In genomic region chr7:64229911-64230310, GRCm38 (mm10) we compare ENCODE assay signal across 26 mouse cellular contexts. TPM values are rescaled to one million over a fixed set of nuclear protein-coding genes. Genes with fewer than 3 reads are reported as not detected.
DNase-seq lines count a peak whose midpoint lies in the region; ATAC-seq lines count a peak whose summit lies in the region.
"Had no signal": no experiment of that assay in that cellular context is flagged by ENCODE, and none has a peak within 500 bp of the region (broad histone marks: within the 10 kb centered on the region; RNA-seq: fewer than 3 reads in every experiment).

No protein-coding gene starts in this region.

- ATAC-seq in embryonic facial prominence, embryonic 14.5 days (ENCODE audit: low read depth) = no peak
- ATAC-seq: activated CD4-positive, CD25-positive, alpha-beta regulatory T cell, adult 4 months; CD4-positive, CD25-positive, alpha-beta regulatory T cell, adult 4 months; forebrain, embryonic 13.5 days; forebrain, embryonic 15.5 days; forebrain, postnatal 0 days; Patski had no signal

- H3K4me1 ChIP-seq in embryonic facial prominence, embryonic 14.5 days (ENCODE audit: control insufficient read depth, insufficient read depth, low read length) = no peaks in the 10 kb centered on the region
- no peaks in the 10 kb centered on the region for H3K4me1 ChIP-seq in embryonic facial prominence, embryonic 10.5 days
- H3K4me1 ChIP-seq: embryonic facial prominence, embryonic 12.5 days; forebrain, embryonic 13.5 days; forebrain, embryonic 15.5 days had no signal

- no peak overlapping the region for H3K27ac ChIP-seq in embryonic facial prominence, embryonic 14.5 days (replicated peaks; ENCODE audit: low read depth, low read length)
- no peak overlapping the region for H3K27ac ChIP-seq in embryonic facial prominence, embryonic 10.5 days (replicated peaks)
- H3K27ac ChIP-seq: embryonic facial prominence, embryonic 12.5 days; embryonic facial prominence, embryonic 15.5 days; forebrain, embryonic 13.5 days; forebrain, embryonic 15.5 days had no signal

- WGBS in embryonic facial prominence, embryonic 14.5 days = 80% methylated on average over 8 of the region's 8 CpGs
- WGBS in embryonic facial prominence, embryonic 10.5 days = 91% methylated on average over 8 of the region's 8 CpGs

- DNase-seq in embryonic facial prominence, embryonic 14.5 days (ENCODE audit: low spot score) = peak; percentile 22
- DNase-seq in embryonic facial prominence, embryonic 10.5 days (ENCODE audit: low spot score) = no peak
- peak; percentile 17 for DNase-seq in urinary bladder, postnatal 14 days (ENCODE audit: low spot score)
- no peak for DNase-seq in urinary bladder, postnatal 4 days (ENCODE audit: low spot score in 2 of 2)
- DNase-seq in frontal cortex, adult 2 months (ENCODE audit: extremely low spot score in 1 of 2, low spot score in 1 of 2) = no peak
- DNase-seq: adrenal gland, adult 8-10 months; adrenal gland, postnatal 14 days; adrenal gland, postnatal 36 days; B cell, adult 2 months; cerebellum, adult 11-12 months; cerebellum, adult 2 months; cerebellum, adult 9-10 months; cerebellum, postnatal 10 days; cerebellum, postnatal 36 days; embryo, embryonic 11 days; forebrain, postnatal 0 days had no signal

- no peak overlapping the region for H3K4me2 ChIP-seq in embryonic facial prominence, embryonic 14.5 days (ENCODE audit: low read depth, low read length)
- H3K4me2 ChIP-seq: embryonic facial prominence, embryonic 12.5 days; embryonic facial prominence, embryonic 15.5 days; forebrain, embryonic 13.5 days; forebrain, embryonic 15.5 days had no signal

- no peaks in the 10 kb centered on the region for H3K9me3 ChIP-seq in embryonic facial prominence, embryonic 14.5 days (ENCODE audit: control insufficient read depth, low read length)
- 0 out of 2 replicates have a peak, but pooled peaks cover 3% of the 10 kb centered on the region for H3K9me3 ChIP-seq in embryonic facial prominence, embryonic 10.5 days
- H3K9me3 ChIP-seq: embryonic facial prominence, embryonic 12.5 days; embryonic facial prominence, embryonic 15.5 days; forebrain, embryonic 13.5 days; forebrain, embryonic 15.5 days; G1E had no signal

- H3K36me3 ChIP-seq in embryonic facial prominence, embryonic 14.5 days (ENCODE audit: control insufficient read depth, insufficient read depth, low read length) = no peaks in the 10 kb centered on the region
- H3K36me3 ChIP-seq in embryonic facial prominence, embryonic 10.5 days (replicated peaks) = no peaks in the 10 kb centered on the region
- H3K36me3 ChIP-seq: embryonic facial prominence, embryonic 12.5 days; embryonic facial prominence, embryonic 15.5 days; forebrain, embryonic 15.5 days; G1E had no signal

- no peak overlapping the region for H3K4me3 ChIP-seq in embryonic facial prominence, embryonic 14.5 days (ENCODE audit: low read depth, low read length)
- H3K4me3 ChIP-seq in embryonic facial prominence, embryonic 10.5 days = no peak overlapping the region
- H3K4me3 ChIP-seq: embryonic facial prominence, embryonic 12.5 days; embryonic facial prominence, embryonic 15.5 days; erythroblast, embryonic 14.5 days; forebrain, embryonic 13.5 days; forebrain, embryonic 15.5 days had no signal

- no peaks in the 10 kb centered on the region for H3K27me3 ChIP-seq in embryonic facial prominence, embryonic 14.5 days (replicated peaks; ENCODE audit: control insufficient read depth, insufficient read depth, low read length)
- no peaks in the 10 kb centered on the region for H3K27me3 ChIP-seq in embryonic facial prominence, embryonic 10.5 days (replicated peaks; ENCODE audit: low read depth, poor library complexity, severe bottlenecking)
- H3K27me3 ChIP-seq: CH12.LX; embryonic facial prominence, embryonic 12.5 days; embryonic facial prominence, embryonic 15.5 days; forebrain, embryonic 13.5 days; forebrain, embryonic 15.5 days; Patski had no signal

- H3K9ac ChIP-seq in embryonic facial prominence, embryonic 14.5 days (ENCODE audit: low read depth, low read length) = no peak overlapping the region
- H3K9ac ChIP-seq: embryonic facial prominence, embryonic 12.5 days; embryonic facial prominence, embryonic 15.5 days; forebrain, embryonic 13.5 days; forebrain, embryonic 15.5 days; forebrain, postnatal 0 days had no signal

RNA-seq across cellular contexts. Expression of gene Mtmr10, which starts 57.5 kb away (rescaled TPM):
- polyA plus RNA-seq in embryonic facial prominence, embryonic 14.5 days (2014; fragmentation: Nextera tagmentation; extraction: Ambion mirVana) = 14.3 and 16.5 TPM in 2 replicates
- polyA plus RNA-seq in embryonic facial prominence, embryonic 10.5 days (2016; fragmentation: Nextera tagmentation; extraction: Ambion mirVana) = 10.7 and 11.4 TPM in 2 replicates
- polyA plus RNA-seq in frontal cortex, adult 2 months (2012; rRNA removed) = 11.3 TPM in 2 replicates

Comparison
In these comparisons a context has a peak if more than half of its experiments do, and no peak if none do; other contexts are left out.
1. DNase-seq: peak in embryonic facial prominence, embryonic 14.5 days (single experiment) and urinary bladder, postnatal 14 days (single experiment); none in embryonic facial prominence, embryonic 10.5 days (single experiment), urinary bladder, postnatal 4 days (0 of 2) and frontal cortex, adult 2 months (0 of 2).